Mouse (Mus musculus) stomach, postnatal 0 days (tissue): ENCODE data around the gene Dmrta1.

Experiments used
- CTCF ChIP-seq: IDR thresholded peaks from 2 replicates; pipeline ENCODE4 v1.5.1; 2016; ENCODE audit warnings: antibody characterized with exemption, low read depth, mild to moderate bottlenecking, moderate library complexity
- EP300 ChIP-seq: optimal IDR thresholded peaks from 2 replicates; pipeline ENCODE3; 2016; ENCODE audit warnings: antibody characterized with exemption

- no peak for TF ChIP-seq EP300
- no peak for TF ChIP-seq CTCF
Measured at GRCm38 (mm10) chr4:89688804-89689497, 9.7 kb downstream of the Dmrta1 start.
